Comparison of ENCODE assay signal across 8 mouse cellular contexts in genomic region chr19:10959085-10959977, GRCm38 (mm10). TPM values are rescaled to one million over a fixed set of nuclear protein-coding genes. Genes with fewer than 3 reads are reported as not detected.
A peak's percentile ranks its signal among the peaks of the same experiment; 100 is the strongest.
DNase-seq lines count a peak whose midpoint lies in the region; ATAC-seq and TF ChIP-seq lines count a peak whose summit lies in the region.

No protein-coding gene starts in this region.

- no peaks in the 10 kb centered on the region for H3K4me1 ChIP-seq in embryonic facial prominence, embryonic 11.5 days (ENCODE audit: control insufficient read depth, insufficient read depth, low read length)
- no peaks in the 10 kb centered on the region for H3K4me1 ChIP-seq in limb, embryonic 11.5 days (ENCODE audit: control insufficient read depth, insufficient read depth, low read length)
- no peaks in the 10 kb centered on the region for H3K4me1 ChIP-seq in midbrain, postnatal 0 days (ENCODE audit: insufficient read depth, low read length)

- no peaks in the 10 kb centered on the region for H3K36me3 ChIP-seq in embryonic facial prominence, embryonic 11.5 days (replicated peaks; ENCODE audit: control insufficient read depth, insufficient read depth, low read depth, low read length)
- H3K36me3 ChIP-seq in limb, embryonic 11.5 days (ENCODE audit: control insufficient read depth, insufficient read depth, low read length) = no peaks in the 10 kb centered on the region
- no peaks in the 10 kb centered on the region for H3K36me3 ChIP-seq in midbrain, postnatal 0 days (ENCODE audit: insufficient read depth, low read length)

- DNase-seq in right cerebral cortex, adult 18-20 months = peak; percentile 49
- no peak for DNase-seq in right cerebral cortex, postnatal 4 days
- DNase-seq in T-cell, adult 2 months (ENCODE audit: low spot score) = peak; percentile 56
- DNase-seq in embryonic facial prominence, embryonic 11.5 days (ENCODE audit: low spot score) = peak; percentile 89
- peak; percentile 58 for DNase-seq in limb, embryonic 11.5 days (ENCODE audit: low spot score)
- DNase-seq in midbrain, postnatal 0 days (ENCODE audit: low spot score) = peak; percentile 81
- no peak for DNase-seq in right cerebral cortex, postnatal 14 days

- H3K4me3 ChIP-seq in embryonic facial prominence, embryonic 11.5 days (ENCODE audit: low read depth, low read length) = no peak overlapping the region
- no peak overlapping the region for H3K4me3 ChIP-seq in limb, embryonic 11.5 days (ENCODE audit: low read depth, low read length)
- H3K4me3 ChIP-seq in midbrain, postnatal 0 days (ENCODE audit: low read depth, low read length) = no peak overlapping the region

- H3K9me3 ChIP-seq in embryonic facial prominence, embryonic 11.5 days (replicated peaks; ENCODE audit: control insufficient read depth, low read length) = no peaks in the 10 kb centered on the region
- H3K9me3 ChIP-seq in limb, embryonic 11.5 days (ENCODE audit: control insufficient read depth, low read length) = no peaks in the 10 kb centered on the region
- no peaks in the 10 kb centered on the region for H3K9me3 ChIP-seq in midbrain, postnatal 0 days (ENCODE audit: low read length)

- WGBS in embryonic facial prominence, embryonic 11.5 days = 35% methylated on average over 11 of the region's 11 CpGs
- 34% methylated on average over 11 of the region's 11 CpGs for WGBS in limb, embryonic 11.5 days
- 32% methylated on average over 11 of the region's 11 CpGs for WGBS in midbrain, postnatal 0 days

- H3K27ac ChIP-seq in embryonic facial prominence, embryonic 11.5 days (replicated peaks; ENCODE audit: low read depth, low read length) = no peak overlapping the region
- H3K27ac ChIP-seq in limb, embryonic 11.5 days (replicated peaks; ENCODE audit: low read depth, low read length) = no peak overlapping the region
- H3K27ac ChIP-seq in midbrain, postnatal 0 days (ENCODE audit: low read depth, low read length) = no peak overlapping the region

- no peak; the same call in 1 of the 2 replicates for ATAC-seq in embryonic facial prominence, embryonic 11.5 days (replicated peaks; ENCODE audit: insufficient number of reproducible peaks, low FRiP score, low TSS enrichment, low read depth)
- peak; percentile 78 to 90 for ATAC-seq in hematopoietic stem cell, adult 5-6 weeks (replicated peaks in 1 of 2; ENCODE audit: insufficient read depth in 1 of 2, low FRiP score in 2 of 2, low TSS enrichment in 1 of 2, low read depth in 1 of 2, poor library complexity in 2 of 2, severe bottlenecking in 2 of 2)
- ATAC-seq in limb, embryonic 11.5 days (ENCODE audit: insufficient number of reproducible peaks, low FRiP score, low TSS enrichment, low read depth) = peak; percentile 62; the same call in 1 of the 2 replicates
- ATAC-seq in midbrain, postnatal 0 days (ENCODE audit: low FRiP score) = peak; percentile 76

- H3K4me2 ChIP-seq in embryonic facial prominence, embryonic 11.5 days (ENCODE audit: low read depth, low read length) = no peak overlapping the region
- no peak overlapping the region for H3K4me2 ChIP-seq in limb, embryonic 11.5 days (ENCODE audit: low read depth, severe bottlenecking)
- no peak overlapping the region for H3K4me2 ChIP-seq in midbrain, postnatal 0 days (ENCODE audit: low read depth, low read length, poor library complexity, severe bottlenecking)

- no peaks in the 10 kb centered on the region for H3K27me3 ChIP-seq in embryonic facial prominence, embryonic 11.5 days (ENCODE audit: control insufficient read depth, insufficient read depth, low read length)
- H3K27me3 ChIP-seq in limb, embryonic 11.5 days (ENCODE audit: control insufficient read depth, insufficient read depth, low read length) = no peaks in the 10 kb centered on the region
- H3K27me3 ChIP-seq in midbrain, postnatal 0 days (ENCODE audit: insufficient read depth, low read length) = no peaks in the 10 kb centered on the region

- peak; percentile 91 for TF ChIP-seq CTCF in midbrain, postnatal 0 days (IDR thresholded peaks at IDR 0.05)

- no peak overlapping the region for H3K9ac ChIP-seq in embryonic facial prominence, embryonic 11.5 days (replicated peaks; ENCODE audit: low read length)
- H3K9ac ChIP-seq in limb, embryonic 11.5 days (ENCODE audit: low read length) = no peak overlapping the region
- H3K9ac ChIP-seq in midbrain, postnatal 0 days (replicated peaks; ENCODE audit: low read length, poor library complexity, severe bottlenecking) = peak overlapping the region; percentile 51; the same call in 1 of the 2 replicates

RNA-seq across cellular contexts. Expression of gene Ccdc86, which starts 10.3 kb away (rescaled TPM):
- 24.0 and 25.1 TPM in 2 replicates for polyA plus RNA-seq in embryonic facial prominence, embryonic 11.5 days (2014; fragmentation: Nextera tagmentation; extraction: Ambion mirVana)
- total RNA-seq in hematopoietic stem cell, adult 5-6 weeks (2017) = 20.8 and 23.7 TPM in 2 replicates
- 30.2 and 32.3 TPM in 2 replicates for polyA plus RNA-seq in limb, embryonic 11.5 days (2014; fragmentation: Nextera tagmentation; extraction: Ambion mirVana)
- total RNA-seq in midbrain, postnatal 0 days (2014; rRNA removed) = 6.5 and 6.7 TPM in 2 replicates
- polyA plus RNA-seq in midbrain, postnatal 0 days (2015; fragmentation: Nextera tagmentation; extraction: Ambion mirVana) = 13.1 and 13.5 TPM in 2 replicates

RNA-seq across cellular contexts. Expression of gene Ms4a10, which starts 15.1 kb away (rescaled TPM):
- polyA plus RNA-seq in embryonic facial prominence, embryonic 11.5 days (2014; fragmentation: Nextera tagmentation; extraction: Ambion mirVana) = not detected in 2 replicates
- total RNA-seq in hematopoietic stem cell, adult 5-6 weeks (2017) = not detected in 2 replicates
- polyA plus RNA-seq in limb, embryonic 11.5 days (2014; fragmentation: Nextera tagmentation; extraction: Ambion mirVana) = not detected in 2 replicates
- not detected in 2 replicates for total RNA-seq in midbrain, postnatal 0 days (2014; rRNA removed)
- polyA plus RNA-seq in midbrain, postnatal 0 days (2015; fragmentation: Nextera tagmentation; extraction: Ambion mirVana) = not detected in 2 replicates

RNA-seq across cellular contexts. Expression of gene Ptgdr2, which starts 22.4 kb away (rescaled TPM):
- not detected in 2 replicates for polyA plus RNA-seq in embryonic facial prominence, embryonic 11.5 days (2014; fragmentation: Nextera tagmentation; extraction: Ambion mirVana)
- total RNA-seq in hematopoietic stem cell, adult 5-6 weeks (2017) = 0.10 and 0.75 TPM in 2 replicates
- not detected in 2 replicates for polyA plus RNA-seq in limb, embryonic 11.5 days (2014; fragmentation: Nextera tagmentation; extraction: Ambion mirVana)
- total RNA-seq in midbrain, postnatal 0 days (2014; rRNA removed) = 1.0 and 1.4 TPM in 2 replicates
- polyA plus RNA-seq in midbrain, postnatal 0 days (2015; fragmentation: Nextera tagmentation; extraction: Ambion mirVana) = 0.09 and 0.16 TPM in 2 replicates

RNA-seq across cellular contexts. Expression of gene Ms4a15, which starts 33.7 kb away (rescaled TPM):
- not detected in 2 replicates for polyA plus RNA-seq in embryonic facial prominence, embryonic 11.5 days (2014; fragmentation: Nextera tagmentation; extraction: Ambion mirVana)
- not detected in 2 replicates for total RNA-seq in hematopoietic stem cell, adult 5-6 weeks (2017)
- polyA plus RNA-seq in limb, embryonic 11.5 days (2014; fragmentation: Nextera tagmentation; extraction: Ambion mirVana) = 0.18 TPM in 1 of 2 replicates, not detected in the other
- not detected in 2 replicates for total RNA-seq in midbrain, postnatal 0 days (2014; rRNA removed)
- polyA plus RNA-seq in midbrain, postnatal 0 days (2015; fragmentation: Nextera tagmentation; extraction: Ambion mirVana) = 0.09 TPM in 1 of 2 replicates, not detected in the other

RNA-seq across cellular contexts. Expression of gene Zp1, which starts 38.9 kb away (rescaled TPM):
- not detected in 2 replicates for polyA plus RNA-seq in embryonic facial prominence, embryonic 11.5 days (2014; fragmentation: Nextera tagmentation; extraction: Ambion mirVana)
- not detected in 2 replicates for total RNA-seq in hematopoietic stem cell, adult 5-6 weeks (2017)
- polyA plus RNA-seq in limb, embryonic 11.5 days (2014; fragmentation: Nextera tagmentation; extraction: Ambion mirVana) = not detected in 2 replicates
- total RNA-seq in midbrain, postnatal 0 days (2014; rRNA removed) = 0.14 and 0.82 TPM in 2 replicates
- polyA plus RNA-seq in midbrain, postnatal 0 days (2015; fragmentation: Nextera tagmentation; extraction: Ambion mirVana) = 0.98 and 1.4 TPM in 2 replicates

Comparison
In these comparisons a context has a peak if more than half of its experiments do, and no peak if none do; other contexts are left out.
1. DNase-seq: peak in right cerebral cortex, adult 18-20 months (single experiment), T-cell, adult 2 months (single experiment), embryonic facial prominence, embryonic 11.5 days (single experiment), limb, embryonic 11.5 days (single experiment) and midbrain, postnatal 0 days (single experiment); none in right cerebral cortex, postnatal 4 days (single experiment) and right cerebral cortex, postnatal 14 days (single experiment).